Mouse (Mus musculus): ENCODE data around the gene Hkdc1.

- TF ChIP-seq CTCF (IDR thresholded peaks at IDR 0.05; ENCODE audit: low read depth, low read length) (no peak), POLR2A (IDR thresholded peaks at IDR 0.05; ENCODE audit: extremely low read depth, insufficient read depth, low read length) (no peak)
Observed at GRCm38 (mm10) chr10:62345147-62345546, 77.1 kb downstream of the Hkdc1 start.
